ENCODE assay signal across 9 mouse cellular contexts in genomic region chr9:101045710-101046338, GRCm38 (mm10). TPM values are rescaled to one million over a fixed set of nuclear protein-coding genes. Genes with fewer than 3 reads are reported as not detected.
A peak's percentile ranks its signal among the peaks of the same experiment; 100 is the strongest.
DNase-seq lines count a peak whose midpoint lies in the region; ATAC-seq lines count a peak whose summit lies in the region.
"Had no signal": no experiment of that assay in that cellular context is flagged by ENCODE, and none has a peak within 500 bp of the region (broad histone marks: within the 10 kb centered on the region; RNA-seq: fewer than 3 reads in every experiment).

No protein-coding gene starts in this region.

- peaks cover 15% of the 10 kb centered on the region for H3K4me1 ChIP-seq in lung, embryonic 16.5 days (replicated peaks; ENCODE audit: control insufficient read depth, insufficient read depth, low read length)
- peaks cover 8% of the 10 kb centered on the region; the same call in 1 of the 2 replicates for H3K4me1 ChIP-seq in stomach, embryonic 15.5 days
- no peaks in the 10 kb centered on the region for H3K4me1 ChIP-seq in forebrain, embryonic 11.5 days (replicated peaks; ENCODE audit: control insufficient read depth, insufficient read depth, low read length)

- peaks cover 2% of the 10 kb centered on the region; the same call in 1 of the 2 replicates for H3K9me3 ChIP-seq in lung, embryonic 16.5 days (ENCODE audit: control insufficient read depth, low read length)
- no peaks in the 10 kb centered on the region for H3K9me3 ChIP-seq in stomach, embryonic 15.5 days
- no peaks in the 10 kb centered on the region for H3K9me3 ChIP-seq in forebrain, embryonic 11.5 days (ENCODE audit: control insufficient read depth, low read length)

- H3K27me3 ChIP-seq in lung, embryonic 16.5 days (ENCODE audit: control insufficient read depth, insufficient read depth, low read depth, low read length) = no peaks in the 10 kb centered on the region
- H3K27me3 ChIP-seq in stomach, embryonic 15.5 days (replicated peaks) = no peaks in the 10 kb centered on the region
- H3K27me3 ChIP-seq in forebrain, embryonic 11.5 days (ENCODE audit: control insufficient read depth, insufficient read depth, low read length) = no peaks in the 10 kb centered on the region

- 28% methylated on average over 15 of the region's 15 CpGs for WGBS in lung, embryonic 16.5 days
- WGBS in stomach, embryonic 15.5 days = 23% methylated on average over 15 of the region's 15 CpGs
- 73% methylated on average over 15 of the region's 15 CpGs for WGBS in forebrain, embryonic 11.5 days

- DNase-seq in lung, postnatal 14 days = no peak
- DNase-seq in kidney, adult 11 months = peak; percentile 42
- DNase-seq in kidney, postnatal 14 days = peak; percentile 50
- no peak for DNase-seq in forebrain, embryonic 11.5 days (ENCODE audit: low spot score)
- DNase-seq: cerebellum, adult 11-12 months; thymus, postnatal 4 days had no signal

- H3K4me3 ChIP-seq in lung, embryonic 16.5 days (ENCODE audit: low read length) = no peak overlapping the region
- no peak overlapping the region; the same call in 1 of the 2 replicates for H3K4me3 ChIP-seq in stomach, embryonic 15.5 days (replicated peaks)
- H3K4me3 ChIP-seq in forebrain, embryonic 11.5 days (ENCODE audit: low read depth, low read length) = no peak overlapping the region

- no peak overlapping the region; the same call in 1 of the 2 replicates for H3K9ac ChIP-seq in lung, embryonic 16.5 days (ENCODE audit: low read length)
- H3K9ac ChIP-seq in stomach, embryonic 15.5 days = no peak overlapping the region
- H3K9ac ChIP-seq in forebrain, embryonic 11.5 days (ENCODE audit: low read length) = no peak overlapping the region

- no peak overlapping the region for H3K27ac ChIP-seq in lung, embryonic 16.5 days (ENCODE audit: low read length)
- peak overlapping the region; percentile 59 for H3K27ac ChIP-seq in stomach, embryonic 15.5 days
- H3K27ac ChIP-seq in forebrain, embryonic 11.5 days (ENCODE audit: low read depth, low read length) = no peak overlapping the region

- H3K36me3 ChIP-seq in lung, embryonic 16.5 days (ENCODE audit: control insufficient read depth, insufficient read depth, low read length) = no peaks in the 10 kb centered on the region
- H3K36me3 ChIP-seq in stomach, embryonic 15.5 days = no peaks in the 10 kb centered on the region
- H3K36me3 ChIP-seq in forebrain, embryonic 11.5 days (ENCODE audit: control insufficient read depth, insufficient read depth, low read length) = no peaks in the 10 kb centered on the region

- H3K4me2 ChIP-seq in lung, embryonic 16.5 days (ENCODE audit: low read depth, low read length) = peak overlapping the region; percentile 40
- H3K4me2 ChIP-seq in stomach, embryonic 15.5 days = peak overlapping the region; percentile 39
- no peak overlapping the region for H3K4me2 ChIP-seq in forebrain, embryonic 11.5 days (ENCODE audit: low read depth, low read length, severe bottlenecking)

- ATAC-seq in lung, embryonic 16.5 days (ENCODE audit: low read depth) = no peak
- peak; percentile 49; the same call in 1 of the 2 replicates for ATAC-seq in stomach, embryonic 15.5 days (ENCODE audit: insufficient read depth, low FRiP score, low read depth)
- no peak for ATAC-seq in forebrain, embryonic 11.5 days (replicated peaks; ENCODE audit: low FRiP score)
- no peak for ATAC-seq in erythroid progenitor cell, adult 5-6 weeks (replicated peaks; ENCODE audit: low FRiP score, poor library complexity, severe bottlenecking)

RNA-seq across cellular contexts. Expression of gene Pccb, which starts 11.1 kb away (rescaled TPM):
- 22.1 and 22.5 TPM in 2 replicates for polyA plus RNA-seq in lung, embryonic 16.5 days (2015; fragmentation: Nextera tagmentation; extraction: Ambion mirVana)
- 24.6 and 26.3 TPM in 2 replicates for polyA plus RNA-seq in stomach, embryonic 15.5 days (2015; fragmentation: Nextera tagmentation; extraction: Ambion mirVana)
- polyA plus RNA-seq in forebrain, embryonic 11.5 days (2014; fragmentation: Nextera tagmentation; extraction: Ambion mirVana) = 14.4 and 16.3 TPM in 2 replicates
- total RNA-seq in erythroid progenitor cell, adult 5-6 weeks (2015; ENCODE audit: low replicate concordance) = 5.9 and 10.8 TPM in 2 replicates
- total RNA-seq in erythroid progenitor cell, adult 5-6 weeks (2017; ENCODE audit: low replicate concordance) = 7.8 and 8.2 TPM in 2 replicates

RNA-seq across cellular contexts. Expression of gene Msl2, which starts 28.1 kb away (rescaled TPM):
- 3.7 and 3.9 TPM in 2 replicates for polyA plus RNA-seq in lung, embryonic 16.5 days (2015; fragmentation: Nextera tagmentation; extraction: Ambion mirVana)
- 5.3 and 6.3 TPM in 2 replicates for polyA plus RNA-seq in stomach, embryonic 15.5 days (2015; fragmentation: Nextera tagmentation; extraction: Ambion mirVana)
- polyA plus RNA-seq in forebrain, embryonic 11.5 days (2014; fragmentation: Nextera tagmentation; extraction: Ambion mirVana) = 5.6 and 6.2 TPM in 2 replicates
- 59.1 and 74.6 TPM in 2 replicates for total RNA-seq in erythroid progenitor cell, adult 5-6 weeks (2015; ENCODE audit: low replicate concordance)
- total RNA-seq in erythroid progenitor cell, adult 5-6 weeks (2017; ENCODE audit: low replicate concordance) = 51.0 and 59.3 TPM in 2 replicates

Comparison
In these comparisons a context has a peak if more than half of its experiments do, and no peak if none do; other contexts are left out.
1. DNase-seq: peak in kidney, adult 11 months (single experiment) and kidney, postnatal 14 days (single experiment); none in lung, postnatal 14 days (single experiment) and forebrain, embryonic 11.5 days (single experiment).